Mouse (Mus musculus): ENCODE measurements at regions not wholly inside any gene's neighbourhood (a gene's known extent, or its start where the extent isn't known, plus 50 kb on each side); places are given as distances from the start of the nearest gene placed in this dataset.

DNA sequence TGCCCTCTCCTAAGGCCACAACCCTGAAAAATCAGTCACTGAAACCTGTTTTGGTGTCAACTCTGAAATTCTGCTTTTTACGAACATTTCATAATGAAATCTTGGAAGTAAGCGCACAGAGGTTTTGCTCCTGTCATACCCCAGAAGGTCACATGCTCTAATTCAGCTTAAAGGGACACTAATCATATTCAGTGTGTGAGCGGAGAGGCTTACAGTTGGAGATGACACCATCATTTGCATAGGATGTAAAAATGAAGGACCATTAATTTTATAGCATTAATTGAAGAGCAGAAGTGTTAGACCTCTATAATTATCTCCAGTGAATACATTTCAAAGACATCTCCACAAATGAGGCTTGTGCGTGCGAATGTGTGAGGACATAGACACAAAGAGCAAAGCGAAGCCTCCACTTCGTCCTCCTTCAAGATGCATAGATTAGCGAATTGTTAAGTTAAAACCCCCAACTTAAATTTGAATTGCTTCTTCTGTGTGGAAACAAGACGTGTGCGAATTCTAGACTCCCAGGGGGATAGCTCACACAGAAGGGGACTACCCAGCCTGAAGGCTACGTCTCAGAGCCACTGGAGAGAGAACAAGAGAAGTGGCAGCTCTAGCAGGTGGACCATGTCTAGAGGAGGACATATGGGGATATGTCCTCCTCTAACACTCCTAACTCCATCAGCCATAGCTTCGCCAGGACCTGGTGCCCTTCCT, 479.0 kb upstream of the Kif2a start:
- H3K4me1 ChIP-seq = peaks cover under 1% of the 10 kb centered on the region
- no peaks in the 10 kb centered on the region for H3K27me3 ChIP-seq
- H3K4me3 ChIP-seq = no peak overlapping the region
- H3K9me3 ChIP-seq = no peaks in the 10 kb centered on the region
- H3K4me2 ChIP-seq = no peak overlapping the region
- ATAC-seq (ENCODE audit: borderline replicate concordance, extremely low read depth, low FRiP score, low TSS enrichment) = no peak
- 87% methylated on average over 12 of the region's 12 CpGs for WGBS
- H3K9ac ChIP-seq = no peak overlapping the region
- no peaks in the 10 kb centered on the region for H3K36me3 ChIP-seq
- no peak overlapping the region for H3K27ac ChIP-seq

DNA sequence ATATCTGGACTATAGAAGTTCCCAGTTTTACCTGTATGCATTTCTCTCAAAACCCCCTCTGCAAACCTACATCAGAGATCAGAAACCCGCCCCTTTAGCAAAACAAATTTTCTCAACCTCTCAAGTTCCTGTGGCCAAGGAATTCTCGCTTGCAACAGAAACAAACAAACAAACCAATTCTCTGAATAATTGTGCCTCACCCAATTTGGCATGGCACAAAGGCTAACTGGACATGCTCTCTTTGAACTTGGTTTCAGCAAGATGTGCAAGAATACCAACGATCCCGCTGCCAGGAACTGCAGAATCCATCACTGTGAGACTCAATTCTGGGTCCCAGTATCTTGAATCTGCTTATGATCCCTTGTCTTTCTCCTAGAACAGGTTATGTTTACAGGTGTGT, 477.4 kb upstream of the Kif2a start:
- H3K27me3 ChIP-seq = no peaks in the 10 kb centered on the region
- no peaks in the 10 kb centered on the region for H3K9me3 ChIP-seq
- WGBS = 53% methylated on average over 4 of the region's 4 CpGs
- peaks cover 17% of the 10 kb centered on the region for H3K4me1 ChIP-seq
- no peak overlapping the region for H3K27ac ChIP-seq
- H3K4me2 ChIP-seq = no peak overlapping the region
- no peaks in the 10 kb centered on the region for H3K36me3 ChIP-seq
- H3K9ac ChIP-seq = no peak overlapping the region
- ATAC-seq (ENCODE audit: borderline replicate concordance, extremely low read depth, low FRiP score, low TSS enrichment) = no peak
- H3K4me3 ChIP-seq = no peak overlapping the region

- WGBS = 20% methylated on average over 6 of the region's 6 CpGs
- ATAC-seq (ENCODE audit: borderline replicate concordance, extremely low read depth, low FRiP score, low TSS enrichment) = peak; percentile 48; the same call in 1 of the 2 replicates
- Histone ChIP-seq H3K9ac (no peak overlapping the region), H3K4me1 (peaks cover 27% of the 10 kb centered on the region), H3K9me3 (no peaks in the 10 kb centered on the region), H3K27me3 (no peaks in the 10 kb centered on the region), H3K27ac (no peak overlapping the region), H3K4me3 (no peak overlapping the region), H3K4me2 (no peak overlapping the region), H3K36me3 (no peaks in the 10 kb centered on the region)
Measured at GRCm38 (mm10) chr13:107495161-107495732, 473.3 kb upstream of the Kif2a start.

DNA sequence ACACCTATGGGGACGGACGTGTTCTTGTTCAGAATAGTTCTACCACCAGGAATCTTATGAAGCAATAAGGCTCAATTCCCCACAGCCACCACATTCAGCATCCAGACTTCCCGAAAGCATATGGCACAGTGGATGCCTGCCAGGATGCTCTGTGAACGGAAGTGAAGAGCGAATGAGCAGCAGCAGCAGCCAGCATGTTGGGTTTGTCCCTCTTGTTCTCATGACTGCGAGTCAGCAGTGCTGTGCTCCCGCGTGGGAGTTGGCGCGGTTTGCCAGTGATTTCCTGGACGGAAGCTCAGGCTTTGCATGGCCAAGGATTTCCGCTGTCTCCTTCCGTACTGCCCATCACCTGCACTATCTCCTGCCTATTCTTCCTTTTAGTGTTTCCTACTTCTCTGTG, 471.8 kb upstream of the Kif2a start:
- Histone ChIP-seq H3K36me3 (no peaks in the 10 kb centered on the region), H3K4me2 (no peak overlapping the region; the same call in 1 of the 2 replicates), H3K9me3 (no peaks in the 10 kb centered on the region), H3K4me1 (peaks cover 27% of the 10 kb centered on the region), H3K9ac (no peak overlapping the region), H3K4me3 (no peak overlapping the region), H3K27me3 (no peaks in the 10 kb centered on the region), H3K27ac (peak overlapping the region; percentile 24; the same call in 1 of the 2 replicates)
- 65% methylated on average over 13 of the region's 13 CpGs for WGBS
- ATAC-seq (ENCODE audit: borderline replicate concordance, extremely low read depth, low FRiP score, low TSS enrichment) = peak; percentile 78; the same call in 1 of the 2 replicates

DNA sequence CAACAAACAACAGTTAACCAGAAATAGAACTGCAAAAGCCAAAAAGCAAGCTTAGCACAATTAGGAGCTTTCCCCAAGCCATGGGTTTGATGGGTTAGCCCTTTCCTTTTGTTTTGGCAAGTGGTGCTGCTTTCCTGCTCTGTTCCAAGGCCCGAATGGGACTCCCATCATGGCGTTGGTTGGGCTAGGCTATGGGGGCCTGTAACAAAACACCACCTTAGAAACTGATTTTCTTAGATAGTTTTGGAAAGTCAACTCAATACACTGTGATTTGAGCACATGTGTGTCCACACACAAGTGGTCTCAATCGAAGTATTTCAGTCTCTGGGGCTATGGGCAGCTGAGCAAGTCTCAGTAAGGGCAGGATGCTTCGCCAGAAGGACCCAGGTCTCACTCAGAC, 470.5 kb upstream of the Kif2a start:
- Histone ChIP-seq H3K36me3 (no peaks in the 10 kb centered on the region), H3K4me2 (no peak overlapping the region), H3K9me3 (no peaks in the 10 kb centered on the region), H3K27ac (no peak overlapping the region), H3K27me3 (no peaks in the 10 kb centered on the region), H3K9ac (no peak overlapping the region), H3K4me1 (peaks cover 27% of the 10 kb centered on the region), H3K4me3 (no peak overlapping the region)
- 88% methylated on average over 4 of the region's 4 CpGs for WGBS
- no peak for ATAC-seq (ENCODE audit: borderline replicate concordance, extremely low read depth, low FRiP score, low TSS enrichment)

DNA sequence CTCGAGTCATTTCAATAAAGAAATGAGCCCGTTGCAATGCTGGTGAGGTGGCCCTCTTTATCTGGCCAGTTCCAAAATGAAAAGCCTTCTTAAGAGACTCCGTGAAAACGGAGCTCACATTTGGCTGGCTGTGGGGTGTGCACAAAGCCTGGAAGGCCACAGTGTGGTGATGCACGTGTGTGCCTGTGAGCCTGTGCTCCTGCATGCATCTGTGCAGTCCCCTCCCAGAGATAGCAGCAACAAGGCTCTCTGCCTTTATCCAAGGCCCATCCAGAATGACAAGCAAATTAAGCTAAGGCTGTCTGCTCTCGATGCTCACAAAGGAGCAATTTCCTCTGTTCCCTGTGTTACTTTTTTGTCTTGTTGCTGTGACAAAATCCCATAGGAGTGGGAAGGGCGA, 469.5 kb upstream of the Kif2a start:
- H3K4me2 ChIP-seq = no peak overlapping the region
- ATAC-seq (ENCODE audit: borderline replicate concordance, extremely low read depth, low FRiP score, low TSS enrichment) = no peak
- H3K4me1 ChIP-seq = peaks cover 27% of the 10 kb centered on the region
- no peak overlapping the region for H3K4me3 ChIP-seq
- no peak overlapping the region for H3K9ac ChIP-seq
- no peak overlapping the region for H3K27ac ChIP-seq
- H3K27me3 ChIP-seq = no peaks in the 10 kb centered on the region
- H3K9me3 ChIP-seq = no peaks in the 10 kb centered on the region
- WGBS = 70% methylated on average over 7 of the region's 7 CpGs
- H3K36me3 ChIP-seq = no peaks in the 10 kb centered on the region

GRCm38 (mm10) chr13:107485400-107486017, 463.6 kb upstream of the Kif2a start:
- Histone ChIP-seq H3K9me3 (no peaks in the 10 kb centered on the region), H3K4me3 (no peak overlapping the region), H3K27me3 (no peaks in the 10 kb centered on the region), H3K27ac (no peak overlapping the region), H3K4me1 (no peaks in the 10 kb centered on the region), H3K9ac (no peak overlapping the region), H3K4me2 (no peak overlapping the region), H3K36me3 (no peaks in the 10 kb centered on the region)
- 73% methylated on average over 4 of the region's 4 CpGs for WGBS
- no peak; the same call in 1 of the 2 replicates for ATAC-seq (ENCODE audit: borderline replicate concordance, extremely low read depth, low FRiP score, low TSS enrichment)

DNA sequence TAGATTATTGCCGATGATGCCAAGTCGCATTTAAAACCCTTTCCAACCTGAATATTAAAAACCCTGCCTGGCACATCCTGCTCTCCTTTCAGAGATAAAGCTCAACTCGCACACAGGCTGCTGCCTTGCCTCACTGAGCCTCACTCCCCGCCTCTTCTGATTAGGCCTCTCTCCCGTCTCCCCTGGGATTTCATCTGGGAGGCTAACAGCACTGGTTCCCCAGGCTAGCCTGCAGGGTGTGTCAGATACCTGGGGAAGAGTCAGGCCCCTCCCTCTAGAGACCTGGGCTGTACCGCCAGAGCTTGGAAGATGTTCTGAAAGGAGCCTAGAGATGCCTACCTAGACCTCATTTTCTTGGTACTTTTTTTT, 462.7 kb upstream of the Kif2a start:
- no peak overlapping the region for H3K27ac ChIP-seq
- no peak for ATAC-seq (ENCODE audit: borderline replicate concordance, extremely low read depth, low FRiP score, low TSS enrichment)
- 51% methylated on average over 6 of the region's 6 CpGs for WGBS
- H3K9me3 ChIP-seq = no peaks in the 10 kb centered on the region
- no peak overlapping the region for H3K4me2 ChIP-seq
- no peaks in the 10 kb centered on the region for H3K27me3 ChIP-seq
- H3K4me3 ChIP-seq = no peak overlapping the region
- H3K9ac ChIP-seq = no peak overlapping the region
- H3K4me1 ChIP-seq = no peaks in the 10 kb centered on the region
- no peaks in the 10 kb centered on the region for H3K36me3 ChIP-seq

DNA sequence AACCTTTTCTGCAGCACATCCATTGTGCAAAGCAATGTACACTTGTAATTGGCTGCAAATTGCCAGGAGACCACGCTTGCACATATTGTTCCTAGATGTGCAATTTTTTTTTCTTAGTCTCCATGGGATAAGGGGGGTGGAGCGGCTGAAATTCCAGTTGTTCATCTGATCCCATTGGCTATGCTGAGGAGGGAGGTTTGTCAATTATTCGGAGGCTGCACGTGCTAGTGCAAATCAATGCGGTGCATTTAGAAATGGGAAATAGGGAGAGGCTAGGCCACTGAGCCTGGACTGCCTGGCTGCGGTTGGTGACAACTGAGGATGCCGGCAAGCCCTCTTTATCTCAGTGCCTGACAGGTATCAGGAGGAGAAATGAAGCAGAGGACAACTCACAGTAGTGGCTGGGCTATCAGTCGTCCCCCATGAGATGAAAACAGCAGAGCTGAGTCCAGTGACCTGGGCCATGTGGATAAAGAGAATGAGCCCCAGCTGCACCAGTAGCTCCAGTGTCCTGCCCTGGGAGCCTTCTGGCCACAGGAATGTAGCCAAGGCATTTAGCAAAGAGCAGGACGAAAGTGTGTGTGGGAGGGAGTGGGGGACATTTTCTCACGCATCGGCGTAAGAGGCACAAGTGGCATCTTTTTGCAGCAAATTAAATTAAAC, 462.2 kb upstream of the Kif2a start:
- no peak overlapping the region for H3K4me2 ChIP-seq
- no peaks in the 10 kb centered on the region for H3K4me1 ChIP-seq
- no peak overlapping the region for H3K4me3 ChIP-seq
- no peak overlapping the region for H3K27ac ChIP-seq
- no peak for ATAC-seq (ENCODE audit: borderline replicate concordance, extremely low read depth, low FRiP score, low TSS enrichment)
- no peaks in the 10 kb centered on the region for H3K27me3 ChIP-seq
- H3K9ac ChIP-seq = no peak overlapping the region
- H3K36me3 ChIP-seq = no peaks in the 10 kb centered on the region
- WGBS = 55% methylated on average over 12 of the region's 12 CpGs
- H3K9me3 ChIP-seq = no peaks in the 10 kb centered on the region

GRCm38 (mm10) chr13:107475166-107475565, 453.2 kb upstream of the Kif2a start:
- Histone ChIP-seq H3K4me2 (no peak overlapping the region), H3K27ac (no peak overlapping the region), H3K4me1 (peaks cover 6% of the 10 kb centered on the region), H3K36me3 (no peaks in the 10 kb centered on the region), H3K9ac (no peak overlapping the region), H3K27me3 (no peaks in the 10 kb centered on the region), H3K9me3 (no peaks in the 10 kb centered on the region), H3K4me3 (no peak overlapping the region)
- ATAC-seq (ENCODE audit: borderline replicate concordance, extremely low read depth, low FRiP score, low TSS enrichment) = no peak
- 83% methylated on average over 3 of the region's 3 CpGs for WGBS

DNA sequence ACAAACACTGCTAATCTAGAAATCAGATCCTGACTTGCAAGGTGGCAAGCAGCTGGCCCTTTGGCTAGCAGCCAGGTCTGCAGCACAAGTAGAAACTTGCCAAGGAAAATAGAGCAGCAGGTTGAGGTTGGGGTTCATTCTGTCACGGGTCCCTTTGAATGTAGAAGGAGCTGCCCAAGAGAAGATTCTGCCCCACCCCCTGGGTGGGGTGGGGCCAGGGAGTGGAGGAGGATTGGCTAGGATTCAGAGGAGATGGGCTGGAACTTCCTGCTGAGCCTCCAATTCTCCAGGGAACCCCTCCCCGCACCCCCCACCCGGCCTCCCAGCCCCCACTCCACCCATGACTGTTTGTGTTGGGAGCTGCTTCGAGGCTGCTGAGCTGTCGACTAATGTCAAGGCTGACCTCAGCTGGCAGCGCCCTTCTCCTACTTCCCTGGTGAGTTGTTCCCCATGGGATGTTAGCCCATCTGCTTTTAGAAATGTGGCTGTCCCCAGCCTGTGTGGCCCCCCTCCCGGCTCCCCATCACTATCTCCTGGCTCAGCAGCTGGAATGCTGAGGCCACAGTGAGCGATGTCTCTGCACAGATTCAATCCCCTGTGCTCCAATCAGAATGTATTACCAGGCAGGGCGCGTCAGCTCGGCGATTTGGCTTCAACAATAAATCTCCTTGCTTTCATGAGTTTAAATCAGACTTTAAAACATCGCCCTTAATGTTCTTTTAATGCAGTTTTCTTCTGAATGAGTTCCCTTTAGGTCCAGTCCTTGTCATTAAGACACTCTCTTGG, 447.8 kb upstream of the Kif2a start:
- Histone ChIP-seq H3K27ac (peak overlapping the region; percentile 72), H3K4me3 (peak overlapping the region; percentile 41), H3K4me1 (peaks cover 15% of the 10 kb centered on the region), H3K9me3 (no peaks in the 10 kb centered on the region), H3K4me2 (peak overlapping the region; percentile 66), H3K9ac (peak overlapping the region; percentile 37), H3K36me3 (no peaks in the 10 kb centered on the region), H3K27me3 (no peaks in the 10 kb centered on the region)
- 1% methylated on average over 13 of the region's 13 CpGs for WGBS
- ATAC-seq (ENCODE audit: borderline replicate concordance, extremely low read depth, low FRiP score, low TSS enrichment) = peak; percentile 92

Measured in lung, embryonic 15.5 days (tissue).